Mouse (Mus musculus) adrenal gland, adult 8-10 months (tissue): ENCODE data around the gene Bnip3. TPM values are rescaled to one million over a fixed set of nuclear protein-coding genes. Genes with fewer than 3 reads are reported as not detected.

Source experiments
- DNase-seq: peaks from one replicate; pipeline ENCODE4 v3.0.0; 2022
- total RNA-seq, 4 experiments: library from RNA; stranded (reverse); gene quantifications; 2 replicates each; pipeline ENCODE4 v1.2.4; 2022

The Bnip3 gene
- 100 to 1,000 TPM; 109 to 258 (median 200) TPM for total RNA-seq

DNA sequence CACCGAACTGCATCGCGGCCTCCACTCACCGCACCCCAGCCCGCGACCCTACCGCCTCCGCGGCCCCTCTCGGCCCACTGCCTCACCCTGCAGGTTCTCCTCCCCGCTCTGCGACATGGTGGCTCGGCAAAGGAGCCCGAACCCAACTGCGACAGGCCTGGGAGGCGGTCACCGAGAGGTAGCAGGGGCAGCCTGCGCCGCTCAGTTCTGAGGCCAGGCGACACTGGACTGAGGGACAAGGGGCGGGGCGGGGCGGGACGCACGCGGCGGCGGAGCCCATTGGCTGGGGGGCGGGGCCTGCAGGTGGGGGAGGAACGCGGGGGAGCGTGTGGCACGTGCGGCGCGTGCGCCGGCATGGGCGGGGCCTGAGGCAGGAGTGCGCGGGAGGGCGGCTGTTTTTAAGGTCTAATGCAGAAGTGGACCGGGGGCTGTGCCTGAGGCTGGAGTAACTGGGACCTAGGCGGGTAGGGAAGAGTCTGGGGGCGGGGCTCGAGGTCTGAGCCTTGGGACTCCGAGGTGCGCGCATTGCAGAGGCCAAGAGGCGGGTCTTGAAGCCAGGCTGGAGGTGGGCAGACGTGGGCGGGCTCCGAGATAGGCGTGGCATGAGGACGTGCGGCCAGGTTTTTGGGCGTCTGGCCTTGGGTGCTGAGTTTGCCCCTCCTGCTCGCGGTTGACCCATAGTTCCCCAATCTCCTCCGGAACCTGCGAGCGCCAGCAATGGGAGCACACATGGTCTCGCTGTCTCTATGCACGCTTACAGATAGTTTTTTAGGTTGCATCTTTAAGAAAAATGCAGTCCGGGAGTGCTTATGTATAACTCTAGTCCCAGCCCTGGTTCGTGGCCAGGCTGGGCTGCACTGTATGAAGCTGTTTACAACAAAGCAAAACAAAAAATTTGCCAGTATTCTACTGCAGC lies at the start of gene Bnip3:
Gene Bnip3, minus strand, starts transcription at position 243 of the 916 bp plus-strand sequence.
- peak; percentile 95 for DNase-seq

DNA sequence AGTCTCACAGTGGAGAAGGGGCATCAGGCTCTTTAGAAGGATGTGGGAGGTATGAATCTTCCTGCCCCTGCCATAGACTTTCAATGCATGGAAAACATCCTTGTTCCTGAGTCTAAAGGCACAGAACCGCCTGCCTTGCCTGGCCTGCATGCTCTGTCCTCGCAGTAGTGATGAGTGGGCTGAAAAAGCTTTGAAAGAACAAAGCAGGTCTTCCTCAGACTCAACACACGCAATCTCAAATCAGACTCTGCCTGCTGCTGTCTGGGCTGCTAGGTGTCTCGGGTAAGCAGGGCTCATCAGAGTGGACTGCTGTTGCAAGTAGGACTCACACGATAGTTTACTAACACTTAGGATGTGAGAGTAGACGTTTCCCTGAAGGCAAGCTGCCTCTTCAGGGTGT lies 47.8 kb upstream of the Bnip3 start:
- DNase-seq, result no peak

DNA sequence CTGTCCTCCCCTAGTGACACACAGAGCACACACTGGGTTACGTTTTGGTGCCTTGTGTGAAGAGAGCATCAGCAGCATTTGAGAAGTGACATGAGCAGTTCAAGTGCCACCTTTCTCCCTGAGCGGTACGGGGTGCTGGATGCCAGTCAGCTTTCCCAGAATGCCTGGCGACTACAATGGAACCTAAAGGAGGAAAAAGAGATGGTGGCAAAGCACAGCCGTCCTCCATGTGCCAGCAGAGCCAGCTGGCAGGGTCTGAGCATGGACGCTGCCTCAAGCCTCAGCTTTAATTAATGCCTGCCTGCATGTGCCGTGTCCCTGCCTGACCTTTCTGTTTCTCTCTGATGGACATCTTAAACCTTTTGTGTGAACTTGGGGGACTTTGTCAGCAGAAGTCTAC lies 46.5 kb upstream of the Bnip3 start:
- no peak for DNase-seq

DNA sequence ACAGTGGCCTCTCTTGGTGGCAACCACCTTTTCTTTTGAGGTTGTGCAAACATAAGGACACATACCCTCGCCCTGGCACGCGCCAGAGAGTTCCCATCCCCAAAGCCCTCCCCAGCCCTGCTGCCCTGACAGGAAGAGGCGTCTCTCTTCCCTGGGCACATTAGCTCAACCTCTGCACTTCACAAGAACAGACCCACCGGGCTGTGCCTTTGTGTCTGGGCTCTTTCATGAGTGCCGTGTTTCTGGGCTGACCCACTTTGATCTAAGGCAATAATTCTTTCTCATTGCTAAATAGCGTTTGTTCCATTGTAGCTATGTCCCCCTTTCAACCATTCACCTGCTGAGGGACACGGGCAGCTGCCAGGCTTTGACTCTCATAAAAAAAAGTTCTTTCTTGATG lies 39.0 kb upstream of the Bnip3 start:
- no peak for DNase-seq

DNA sequence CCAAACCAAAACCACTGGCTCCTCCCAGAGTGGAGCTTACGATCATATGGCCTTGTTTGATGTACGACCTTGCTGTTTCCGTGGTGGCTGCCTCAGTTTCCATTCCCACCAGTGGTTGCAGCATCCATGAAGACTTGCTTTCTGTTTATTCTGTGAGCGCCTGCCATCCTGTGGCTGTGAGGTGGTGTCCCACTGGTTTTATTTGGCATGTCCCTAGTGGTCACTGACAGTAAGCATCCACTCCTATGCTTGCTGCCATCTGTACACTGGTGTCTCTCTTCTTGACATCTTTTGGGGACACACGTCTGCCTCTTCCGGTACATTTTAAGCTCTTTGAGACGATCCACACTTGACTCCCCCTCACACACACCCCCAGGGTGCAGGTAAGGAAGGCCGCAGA lies 38.4 kb upstream of the Bnip3 start:
- no peak for DNase-seq

DNA sequence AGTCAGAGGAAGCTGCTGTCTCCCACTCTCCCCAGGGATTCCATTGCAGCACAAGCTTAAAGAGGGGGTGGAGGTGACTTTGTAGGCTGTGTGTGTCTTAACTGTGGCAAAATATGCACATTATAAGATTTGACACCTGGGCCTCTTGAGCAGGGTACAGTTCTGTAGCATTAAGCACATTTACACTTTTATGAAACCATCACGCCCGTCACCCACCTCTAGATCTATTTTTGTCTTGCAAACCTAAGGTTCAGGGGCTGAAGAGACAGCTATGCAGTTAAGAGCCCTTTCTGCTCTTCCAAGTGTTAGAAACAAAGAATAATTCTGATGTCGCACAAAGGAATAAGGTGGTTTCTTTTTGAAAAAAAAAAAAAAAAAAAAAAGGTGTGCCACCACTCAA lies 36.3 kb upstream of the Bnip3 start:
- DNase-seq, result no peak

DNA sequence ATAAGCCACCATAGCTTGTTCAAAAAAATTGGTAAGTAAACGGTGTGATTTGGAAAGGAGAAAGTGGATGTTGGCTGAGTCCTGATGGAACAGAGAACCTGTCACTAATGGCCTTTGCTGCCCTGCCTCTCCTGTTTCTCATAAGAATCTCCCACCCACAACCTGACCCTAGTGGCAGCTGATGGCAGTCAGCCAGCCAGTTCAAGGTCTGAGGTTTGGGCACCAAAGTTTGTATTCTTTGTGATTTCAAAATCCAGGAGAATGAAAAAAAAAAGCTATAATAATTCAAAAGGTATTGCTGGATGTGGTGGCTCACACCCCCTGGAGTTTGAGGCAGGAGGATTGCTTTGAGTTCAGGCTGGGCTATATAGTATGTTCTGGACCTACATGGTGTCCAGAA lies 33.0 kb upstream of the Bnip3 start:
- no peak for DNase-seq

DNA sequence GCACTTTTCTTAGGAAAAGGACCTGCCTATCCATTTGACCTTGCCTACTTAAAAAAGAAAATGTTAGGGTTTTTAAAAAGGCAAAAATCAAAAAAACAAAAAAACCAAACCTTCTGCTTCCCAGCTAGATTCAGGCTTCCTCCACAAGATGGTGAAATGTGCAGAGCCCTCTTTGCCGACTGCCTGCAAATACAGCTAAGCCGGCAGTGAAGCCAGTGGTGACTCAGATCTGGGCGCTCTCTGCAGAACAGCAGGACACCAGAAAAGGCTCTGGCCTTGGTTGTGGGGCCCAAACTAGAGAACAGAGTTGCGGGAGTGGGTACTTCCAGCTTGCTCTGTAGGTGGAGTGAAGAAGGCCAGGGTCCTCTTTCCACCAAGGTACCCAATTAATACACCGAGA lies 32.3 kb upstream of the Bnip3 start:
- DNase-seq, result peak; percentile 30

DNA sequence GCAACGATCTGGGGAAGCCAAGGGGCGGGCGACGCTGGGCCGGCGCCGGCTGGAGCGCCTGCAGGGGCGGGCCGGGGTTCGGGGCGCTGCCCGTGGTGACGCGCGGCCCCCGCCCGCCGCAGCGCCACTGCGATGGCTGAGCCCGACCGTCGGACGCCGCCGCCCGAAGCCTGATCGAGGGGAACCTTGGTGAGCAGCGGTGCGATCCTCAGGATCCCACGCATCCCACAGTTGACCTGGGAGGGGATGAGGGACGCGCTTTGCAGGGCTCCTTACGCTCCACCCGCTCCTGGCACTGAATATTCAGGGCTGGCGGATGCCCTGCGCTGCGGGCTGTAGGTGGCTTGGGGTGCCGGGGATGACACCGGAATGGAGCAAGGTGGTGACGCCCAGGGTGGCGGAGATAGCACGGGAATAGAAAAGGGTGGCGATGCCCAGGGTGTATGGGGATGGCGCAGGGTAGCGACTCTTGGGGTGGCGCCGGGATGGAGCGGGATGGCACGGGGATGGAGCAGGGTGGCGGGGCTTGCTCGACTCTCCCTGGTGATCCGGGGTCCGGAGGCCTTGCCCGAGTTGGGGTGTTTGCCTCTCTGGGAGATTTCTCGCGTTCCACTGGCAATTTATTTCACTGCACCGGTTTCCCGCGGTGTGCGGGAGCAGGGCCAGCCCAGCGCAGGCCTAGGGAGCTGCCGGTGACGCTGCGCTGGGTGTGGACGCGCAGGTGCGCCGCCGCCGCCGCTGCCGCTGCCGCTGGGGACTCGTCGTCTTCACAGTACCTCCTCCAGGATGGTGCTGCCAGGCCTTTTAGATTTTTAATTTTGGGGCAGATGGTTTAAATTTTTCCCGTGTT lies 31.5 kb upstream of the Bnip3 start, which contains the start of gene Jakmip3:
Gene Jakmip3, plus strand, starts transcription at position 119 of the 850 bp plus-strand sequence.
- DNase-seq, result no peak

DNA sequence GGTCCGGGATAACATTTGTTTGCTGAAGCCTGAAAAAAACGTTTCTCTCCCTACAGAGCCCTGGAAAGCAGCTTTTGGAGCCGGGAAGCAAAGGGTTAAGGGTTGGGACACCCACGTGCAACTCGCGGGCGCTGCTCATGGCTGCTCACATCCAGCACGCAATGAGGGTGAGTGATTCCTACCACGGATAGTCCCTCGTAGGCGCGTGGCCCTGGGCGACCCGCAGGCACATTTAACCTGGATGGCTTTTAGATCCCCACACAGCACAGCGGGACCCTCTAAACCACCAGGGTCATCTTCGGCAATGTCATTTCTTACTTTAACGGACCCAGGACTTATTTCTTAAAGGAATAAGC lies 30.9 kb upstream of the Bnip3 start:
- no peak for DNase-seq

DNA sequence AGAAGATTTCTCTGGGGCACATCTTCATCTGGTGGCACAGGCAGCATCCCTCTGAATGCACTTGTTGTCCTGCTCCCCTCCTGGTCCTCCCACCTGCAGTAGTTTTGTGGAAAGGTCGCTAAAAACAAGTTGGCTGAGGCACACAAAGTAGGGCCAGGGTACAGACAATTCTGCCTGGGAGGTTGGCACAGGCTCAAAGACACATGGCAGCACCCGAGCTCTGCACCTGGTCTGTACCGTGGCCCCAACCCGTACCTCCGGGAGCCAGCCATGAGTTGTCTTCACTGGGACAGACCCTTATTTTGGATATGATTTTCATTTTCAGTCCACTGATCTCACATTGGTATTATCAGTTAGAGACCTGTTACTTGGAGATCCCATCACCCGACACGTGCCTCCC lies 29.7 kb upstream of the Bnip3 start:
- no peak for DNase-seq

DNA sequence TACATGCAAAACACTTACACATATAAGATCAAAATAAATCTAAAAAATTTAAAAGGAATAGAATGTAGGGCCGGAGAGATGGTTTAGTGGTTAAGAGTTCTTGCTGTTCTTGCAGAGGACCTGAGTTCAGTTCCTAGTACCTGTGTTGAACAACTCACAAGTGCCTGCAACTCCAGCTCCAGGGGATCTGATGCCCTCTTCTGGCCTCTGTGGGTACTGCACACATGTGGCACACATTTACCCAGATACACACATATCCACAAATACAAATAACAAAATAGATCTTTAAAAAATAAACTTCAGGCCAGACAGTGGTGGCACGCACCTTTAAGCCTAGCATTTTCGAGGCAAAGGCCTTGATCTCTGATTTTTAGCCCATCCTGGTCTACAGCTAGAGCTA lies 25.2 kb upstream of the Bnip3 start:
- DNase-seq, result no peak

DNA sequence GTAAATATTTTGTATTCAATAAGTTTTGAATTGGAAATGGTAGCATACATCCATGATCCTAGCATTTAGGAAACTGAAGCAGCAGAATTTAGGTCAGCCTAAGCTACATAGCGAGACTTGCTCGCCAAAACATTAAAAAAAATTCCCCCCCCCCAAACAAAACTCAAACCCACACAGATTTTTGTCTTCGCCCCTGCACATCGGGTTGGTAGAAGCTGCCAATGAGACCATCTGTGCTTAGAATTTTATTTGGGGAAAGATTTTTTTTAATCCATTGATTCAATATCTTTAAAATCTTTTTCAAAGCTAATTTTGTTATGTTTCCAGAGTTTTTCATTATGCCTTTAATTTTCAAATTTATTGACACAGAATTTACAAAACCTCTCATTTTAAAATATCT lies 19.1 kb upstream of the Bnip3 start:
- no peak for DNase-seq

DNA sequence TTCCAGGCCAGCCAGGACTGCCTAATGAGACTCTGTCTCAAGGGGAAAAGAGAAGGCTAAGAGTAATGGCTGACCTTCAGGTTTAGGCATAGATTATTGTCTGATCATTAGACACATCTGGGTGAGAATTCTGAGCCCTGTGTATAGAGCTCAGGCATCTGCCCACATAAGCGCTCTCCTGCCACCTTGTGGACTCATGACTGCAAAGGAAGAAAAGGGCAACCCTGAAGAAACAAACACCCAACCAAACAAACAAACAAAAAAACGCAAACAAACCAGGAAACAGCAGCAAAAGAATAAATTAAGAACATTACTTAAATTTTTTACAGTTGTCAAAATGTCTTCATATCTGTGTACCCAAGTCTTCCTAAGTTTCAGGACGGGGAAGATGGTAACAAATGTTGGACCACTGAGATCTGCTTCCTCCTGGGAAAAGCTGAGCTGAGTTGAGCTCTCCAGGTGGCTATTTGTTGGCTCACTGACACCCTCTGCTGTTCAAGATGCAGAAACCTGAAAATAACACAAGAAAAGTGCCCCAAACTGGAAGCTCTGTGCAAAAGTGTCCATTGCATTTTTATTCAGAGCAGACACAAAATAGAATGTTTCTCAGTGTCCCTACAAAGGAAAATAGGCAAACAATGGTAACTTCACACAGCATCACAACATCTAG lies 14.6 kb upstream of the Bnip3 start:
- DNase-seq, result no peak

DNA sequence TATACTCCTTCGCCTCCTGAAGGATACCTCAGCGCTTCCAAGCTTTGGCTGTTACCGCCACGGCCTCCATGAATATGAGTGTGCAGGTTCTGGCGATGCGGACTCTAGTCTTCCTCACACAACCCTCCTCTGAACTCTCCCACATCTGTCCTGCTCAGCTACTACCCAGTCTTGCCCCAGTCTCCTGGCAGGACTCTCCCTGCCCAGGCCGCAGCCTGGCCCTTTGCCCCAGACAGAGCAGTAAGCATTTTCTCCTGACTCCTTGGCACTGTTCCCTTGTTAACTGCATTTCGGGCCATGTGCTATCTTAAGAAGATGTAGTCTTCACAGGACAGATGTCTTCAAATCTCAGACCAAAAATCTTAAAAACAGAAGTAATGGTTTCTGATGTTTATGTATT lies 12.3 kb upstream of the Bnip3 start:
- DNase-seq, result no peak

DNA sequence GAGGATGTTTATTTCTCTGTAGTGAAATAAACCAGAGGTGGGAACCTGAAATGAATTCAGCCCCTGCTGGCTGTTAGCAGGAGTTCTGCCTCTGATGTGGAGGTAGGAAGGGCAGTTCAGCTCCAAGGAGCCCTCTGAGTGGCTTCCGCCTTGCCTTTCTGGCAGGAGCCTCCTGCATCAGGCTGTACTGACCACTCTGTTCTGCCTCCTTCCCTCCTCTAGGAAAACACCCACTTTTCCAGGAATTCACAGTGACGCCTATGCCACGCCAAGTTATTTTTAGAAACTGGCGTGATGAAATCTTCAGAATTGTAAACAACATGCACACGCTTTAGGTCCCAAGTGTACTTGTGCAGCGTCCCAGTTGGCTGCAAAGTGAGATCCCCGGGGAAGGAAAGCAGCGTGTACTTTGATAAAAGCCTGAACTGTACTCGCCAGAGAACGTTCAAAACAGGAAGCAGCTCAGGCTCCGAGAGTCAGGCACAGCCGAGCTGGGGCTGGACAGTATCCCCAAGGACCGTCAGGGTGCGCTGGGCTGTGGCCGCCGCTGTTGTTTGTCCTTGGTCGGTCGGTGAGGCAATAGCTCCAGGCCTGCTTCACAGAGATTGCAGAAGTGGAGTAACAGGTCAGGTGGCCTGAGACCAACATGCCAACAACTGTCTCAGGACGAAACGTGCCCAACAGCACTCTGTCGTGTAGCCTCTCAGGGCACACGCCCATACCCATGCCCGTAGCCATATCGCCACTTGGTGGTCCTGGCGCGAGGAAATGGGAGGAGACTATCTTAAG lies 10.0 kb upstream of the Bnip3 start:
- DNase-seq, result peak; percentile 89

DNA sequence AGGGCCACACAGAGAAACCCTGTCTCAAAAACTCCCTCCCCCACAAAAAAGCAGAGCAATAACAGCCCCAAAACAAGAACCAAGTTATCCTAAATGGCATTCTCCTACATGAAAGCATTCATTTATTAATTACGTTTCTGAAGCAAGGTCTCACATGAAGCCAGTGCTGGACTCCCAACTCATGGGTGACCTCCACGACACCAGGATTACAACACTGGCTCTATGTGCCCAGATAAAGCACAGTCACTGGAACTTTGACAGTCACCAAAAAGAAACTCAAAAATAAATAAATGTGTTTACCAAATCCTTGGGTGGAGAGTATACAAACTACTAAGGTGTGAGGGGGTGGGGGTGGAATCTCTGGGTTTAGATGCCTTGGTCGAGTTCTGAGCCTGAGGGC lies 4.3 kb upstream of the Bnip3 start:
- DNase-seq, result peak; percentile 47

DNA sequence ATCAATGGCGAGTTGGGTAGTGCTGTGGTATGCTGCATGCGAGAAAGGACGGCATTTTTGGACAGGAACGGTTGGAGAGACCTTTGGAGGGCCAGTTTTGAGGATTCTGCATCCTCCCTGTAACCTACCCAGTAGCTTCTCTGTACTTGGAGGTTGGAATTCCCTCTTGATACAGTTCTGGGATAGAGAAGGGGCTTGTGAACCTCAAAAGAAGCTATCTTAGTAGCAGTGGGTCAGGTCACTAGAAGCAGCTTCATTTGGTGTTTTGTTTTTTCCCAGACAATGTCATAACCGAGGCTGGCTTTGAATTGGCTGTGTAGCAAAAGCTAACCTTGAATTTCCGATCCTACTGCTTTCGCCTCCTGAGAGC lies 859 bp upstream of the Bnip3 start:
- no peak for DNase-seq

DNA sequence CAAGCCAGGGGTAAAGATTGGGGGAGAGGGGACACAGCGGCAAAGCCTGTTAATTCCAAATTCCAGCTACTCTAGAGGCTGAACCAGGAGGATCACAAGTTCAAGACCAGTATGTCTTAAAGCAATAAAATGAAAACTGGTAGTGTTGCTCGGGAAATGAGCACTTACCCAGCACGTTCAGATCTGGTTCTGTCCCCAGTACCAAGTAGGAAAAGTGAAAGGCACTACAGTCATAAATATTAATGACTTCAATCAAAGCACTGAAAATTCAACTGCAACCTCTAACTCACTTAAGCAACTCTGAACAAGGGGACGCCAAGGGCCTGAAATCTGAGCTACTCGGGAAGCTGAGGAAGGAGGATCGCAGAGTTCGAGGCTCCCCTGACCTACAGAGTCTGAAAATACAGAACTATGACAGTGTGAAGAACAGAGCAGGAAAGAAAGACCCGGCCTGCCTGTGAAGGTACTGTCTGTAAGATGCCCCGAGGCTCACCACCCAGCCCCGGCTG lies 497 bp downstream of the Bnip3 start:
- no peak for DNase-seq

DNA sequence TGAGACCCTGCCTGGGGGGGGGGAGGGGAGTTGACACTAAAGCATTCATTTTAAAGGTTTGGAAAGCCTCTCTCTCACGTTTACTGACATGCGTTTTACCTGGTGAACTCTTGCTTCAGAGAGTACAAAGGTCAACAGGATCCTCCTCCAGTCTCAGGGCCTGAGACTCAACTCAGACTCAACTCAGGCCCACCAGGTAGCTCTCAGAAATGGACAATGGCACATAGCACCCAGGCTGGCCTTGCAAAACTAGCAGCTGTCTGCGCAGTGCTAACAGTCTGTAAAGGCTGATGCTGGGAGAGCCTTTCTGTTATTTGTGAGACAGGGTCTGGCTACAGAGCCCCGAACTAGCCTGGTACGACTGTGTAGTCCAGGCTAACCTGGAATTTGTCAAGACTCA lies 1.3 kb downstream of the Bnip3 start:
- no peak for DNase-seq

DNA sequence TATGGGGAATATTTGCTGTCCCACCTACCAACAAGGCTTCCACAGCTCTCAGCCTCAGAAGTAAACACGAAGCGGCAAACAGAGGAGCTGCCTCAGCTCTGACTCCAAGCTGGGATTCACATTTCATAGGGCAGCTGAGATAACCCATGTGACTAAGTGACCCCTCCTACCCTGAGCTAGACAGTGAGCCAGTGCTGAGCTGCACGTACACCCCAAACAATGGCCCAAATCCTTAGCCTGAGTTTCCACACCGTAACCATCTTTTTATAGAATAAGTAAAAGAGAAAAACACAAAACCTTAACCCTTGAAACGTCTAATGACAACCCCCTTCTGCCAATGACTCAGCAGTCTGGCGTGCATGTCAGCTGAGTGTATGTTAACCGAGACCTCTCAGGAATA lies 2.3 kb downstream of the Bnip3 start:
- peak; percentile 41 for DNase-seq

DNA sequence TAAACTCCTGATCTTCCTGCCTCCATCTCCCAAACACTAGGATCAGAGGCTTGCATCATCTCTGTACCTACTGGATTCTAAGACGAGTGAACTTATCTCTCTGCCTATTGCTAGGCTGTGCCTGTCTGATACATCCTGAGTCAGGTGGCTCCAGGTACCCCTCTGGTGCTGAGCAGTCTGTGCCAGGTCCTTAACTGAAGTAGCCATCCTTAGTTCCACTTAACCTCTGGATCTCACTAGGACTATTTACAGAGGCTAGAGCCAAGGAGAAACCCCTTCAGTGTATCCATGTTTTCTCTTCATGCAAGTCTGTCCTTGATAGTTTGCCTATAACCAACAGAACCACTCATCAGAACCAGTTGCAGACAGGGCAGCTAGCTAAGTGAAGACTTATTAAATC lies 2.9 kb downstream of the Bnip3 start:
- DNase-seq, result no peak
